Mouse (Mus musculus) neutrophil, adult 5-6 weeks (primary cell): ENCODE results near the gene Tsen34. TPM values are rescaled to one million over a fixed set of nuclear protein-coding genes. Genes with fewer than 3 reads are reported as not detected.
"Not testable (repeated sequence)": the region's sequence is repeated elsewhere in the genome, so short reads cannot be mapped to it uniquely, and the experiment has no call there.

Experiments used
- ATAC-seq: fragments of 151-379, 151-347 bp; 2 replicates; pipeline ENCODE4 v1.8.0; 2017; ENCODE audit warnings: mild to moderate bottlenecking, moderate TSS enrichment; ENCODE audit not compliant: insufficient number of reproducible peaks, poor library complexity, low FRiP score, severe bottlenecking; ENCODE audit errors: extremely low read depth
- total RNA-seq: library from RNA; stranded (forward); fragments of 200-1000 nt; gene quantifications from 2 replicates; pipeline ENCODE4 v1.2.3, GENCODE M21; 2017

Tsen34 gene
- total RNA-seq, 1 experiment from 2014 or later = 26.5 TPM

- ATAC-seq = no peak
Measured at GRCm38 (mm10) chr7:3683908-3684550, 8.6 kb upstream of the Tsen34 start.

DNA sequence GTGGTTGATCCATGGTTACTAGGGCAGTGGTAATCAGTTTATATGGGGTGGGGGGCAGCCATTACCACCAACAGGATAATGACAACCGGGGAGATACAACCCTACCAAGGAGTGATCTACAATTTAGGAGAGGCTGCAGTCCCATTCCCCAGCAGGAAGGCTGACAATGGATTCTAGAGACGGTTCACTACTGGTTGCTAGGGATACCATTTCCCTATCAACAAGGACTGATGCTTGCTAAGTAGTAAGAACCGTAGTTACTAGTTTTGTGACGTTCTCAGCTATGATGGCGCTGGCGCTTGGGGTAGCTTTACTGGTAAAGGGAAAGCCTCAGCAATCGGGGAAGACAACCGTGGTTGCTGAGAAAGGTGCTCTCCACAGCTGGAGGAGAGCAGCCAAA is 8.0 kb upstream of the Tsen34 start:
- ATAC-seq = no peak

- ATAC-seq = no peak
Measured at GRCm38 (mm10) chr7:3685400-3686187, 7.1 kb upstream of the Tsen34 start.

- no peak for ATAC-seq
Measured at GRCm38 (mm10) chr7:3691919-3692318, 744 bp upstream of the Tsen34 start.

- ATAC-seq = peak; percentile 72
Measured at GRCm38 (mm10) chr7:3692987-3693808, 535 bp downstream of the Tsen34 start, which contains the start of gene Mboat7. Mboat7 (minus strand) TSS chr7:3693523.

GRCm38 (mm10) chr7:3693809-3694075 is 1.1 kb downstream of the Tsen34 start:
- ATAC-seq = no peak

DNA sequence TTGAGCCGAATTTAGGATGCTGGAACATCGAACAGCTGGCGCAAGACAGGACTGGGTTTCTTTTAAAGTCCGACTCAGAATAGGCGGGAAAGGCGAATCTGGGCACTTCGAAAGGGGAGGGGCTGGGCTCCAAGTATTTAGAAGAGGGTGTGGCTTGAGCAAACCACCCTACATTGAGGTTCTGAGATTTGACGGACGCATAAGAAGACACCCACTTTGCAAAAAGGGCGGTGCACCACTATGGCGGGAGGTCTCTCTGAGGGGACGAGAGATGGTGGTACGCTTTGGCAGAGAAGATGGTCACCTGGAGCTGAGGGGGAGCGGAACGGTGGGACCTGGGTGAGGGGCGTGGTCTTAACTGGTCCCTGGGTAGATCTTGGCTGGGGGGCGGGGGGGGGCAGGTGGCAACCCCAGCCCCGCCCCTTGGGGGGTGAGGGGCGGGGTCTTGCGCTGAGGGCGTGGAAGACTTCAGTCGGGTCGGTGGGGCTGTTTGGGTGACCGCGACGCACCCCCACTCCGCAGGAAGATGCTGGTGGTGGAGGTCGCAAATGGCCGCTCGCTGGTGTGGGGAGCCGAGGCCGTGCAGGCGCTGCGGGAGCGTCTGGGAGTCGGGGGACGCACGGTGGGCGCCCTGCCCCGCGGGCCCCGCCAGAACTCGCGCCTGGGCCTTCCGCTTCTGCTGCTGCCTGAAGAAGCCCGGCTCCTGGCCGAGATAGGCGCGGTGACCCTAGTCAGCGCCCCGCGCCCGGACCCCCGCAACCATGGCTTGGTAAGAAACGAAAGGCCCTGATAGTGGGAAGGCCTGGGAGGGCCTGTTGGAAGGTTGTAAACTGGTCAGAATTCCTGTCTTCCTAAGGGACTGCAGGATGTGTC is 1.6 kb downstream of the Tsen34 start:
- ATAC-seq = peak; percentile 37

DNA sequence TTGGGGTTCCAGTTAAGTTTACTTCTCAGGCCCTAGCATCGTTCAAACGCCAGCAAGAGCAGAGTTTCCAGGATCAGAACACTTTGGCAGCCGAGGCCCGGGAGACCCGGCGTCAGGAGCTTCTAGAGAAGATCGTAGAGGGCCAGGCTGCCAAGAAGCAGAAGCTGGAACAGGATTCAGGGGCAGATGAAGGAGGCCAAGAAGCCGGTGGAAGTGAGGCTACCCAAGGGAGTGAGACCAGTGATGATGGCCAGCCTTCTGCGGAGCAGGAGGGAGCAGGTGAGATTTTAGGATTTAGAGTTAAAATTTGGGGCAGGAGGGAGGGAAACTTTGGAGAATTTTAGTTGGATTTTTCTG is 2.3 kb downstream of the Tsen34 start:
- not testable (repeated sequence) for ATAC-seq

DNA sequence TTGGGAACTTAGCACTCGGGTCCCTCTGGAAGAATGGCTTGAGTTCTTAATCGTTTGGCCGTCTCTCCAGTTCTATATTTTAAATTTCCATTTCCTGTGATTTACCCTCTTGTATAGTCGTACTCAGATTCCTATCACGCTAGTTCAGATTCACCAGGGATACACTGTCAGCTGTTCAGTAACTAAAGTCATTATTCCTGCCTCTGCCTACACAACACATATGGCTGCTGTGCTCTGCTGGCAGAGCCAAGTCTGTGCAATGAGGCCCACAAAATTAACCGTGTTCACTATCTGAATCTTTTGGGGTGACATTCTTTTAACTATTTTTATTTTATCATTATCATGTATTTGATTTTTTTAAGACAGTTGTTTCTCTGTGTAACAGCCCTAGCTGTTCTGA is 5.8 kb downstream of the Tsen34 start:
- no peak for ATAC-seq

DNA sequence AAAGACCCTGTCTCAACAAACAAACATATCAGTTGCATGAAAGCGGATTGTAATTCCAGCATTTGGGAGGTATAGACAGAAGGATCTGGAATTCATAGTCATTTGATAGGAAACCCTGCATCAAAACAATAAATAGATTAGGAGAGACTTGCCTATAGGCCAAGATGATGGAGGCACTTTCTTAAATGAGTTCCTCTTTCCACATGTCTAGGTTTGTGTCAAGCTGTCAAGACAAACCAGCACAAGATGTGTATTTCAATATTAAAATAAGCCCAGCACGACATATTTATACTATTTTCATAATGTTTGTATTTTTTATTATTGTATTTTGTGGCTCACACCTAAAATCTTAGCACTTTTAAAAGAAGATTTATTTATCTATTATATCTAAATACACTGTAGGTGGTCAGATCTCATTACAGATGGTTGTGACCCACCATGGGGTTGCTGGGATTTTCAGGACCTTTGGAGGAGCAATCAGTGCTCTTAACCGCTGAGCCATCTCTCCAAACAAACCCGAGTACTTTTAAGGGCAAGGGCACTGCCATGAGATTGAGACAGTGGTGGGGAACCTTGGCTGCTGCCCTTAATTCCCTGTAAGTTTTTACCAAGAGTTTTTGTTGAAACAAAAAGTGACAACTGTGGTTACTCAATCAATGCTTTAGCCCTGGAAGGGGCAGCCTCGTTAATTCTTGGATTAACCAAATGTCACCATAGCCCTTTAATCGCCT is 10.7 kb downstream of the Tsen34 start:
- ATAC-seq = no peak

- ATAC-seq = peak; percentile 86
Measured at GRCm38 (mm10) chr7:3703879-3704441, 11.3 kb downstream of the Tsen34 start, which contains the start of gene Rps9. Rps9 (plus strand) TSS chr7:3703993.

GRCm38 (mm10) chr7:3704475-3704874 is 11.8 kb downstream of the Tsen34 start:
- no peak for ATAC-seq

GRCm38 (mm10) chr7:3705461-3705860 is 12.8 kb downstream of the Tsen34 start:
- not testable (repeated sequence) for ATAC-seq

GRCm38 (mm10) chr7:3705911-3706310 is 13.2 kb downstream of the Tsen34 start:
- no peak for ATAC-seq

- no peak for ATAC-seq
Measured at GRCm38 (mm10) chr7:3706343-3706934, 13.8 kb downstream of the Tsen34 start.

DNA sequence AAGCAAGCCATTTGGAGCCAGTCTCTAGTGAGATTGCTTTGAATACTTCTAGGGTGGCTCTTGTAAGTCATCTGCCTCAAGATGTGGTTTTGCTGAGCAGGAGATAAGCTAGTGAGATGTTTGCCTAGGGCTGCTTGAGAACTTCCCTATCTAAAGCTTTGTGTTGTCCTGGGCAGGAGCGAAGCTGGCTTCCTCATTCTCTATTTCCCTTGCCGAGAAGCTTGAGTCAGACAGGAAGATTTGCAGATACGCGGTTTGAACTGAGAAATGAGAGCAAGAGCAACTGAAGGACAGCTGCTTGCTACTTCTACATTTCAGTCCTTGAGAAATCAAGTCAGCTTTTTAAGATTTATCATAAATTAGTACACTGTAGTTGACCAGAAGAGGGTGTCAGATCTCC is 14.4 kb downstream of the Tsen34 start:
- peak; percentile 63 for ATAC-seq

GRCm38 (mm10) chr7:3707568-3708413 is 15.1 kb downstream of the Tsen34 start:
- ATAC-seq = no peak
